Comparison of ENCODE assay signal across 8 mouse cellular contexts in genomic region chr14:52020486-52021137, GRCm38 (mm10). TPM values are rescaled to one million over a fixed set of nuclear protein-coding genes. Genes with fewer than 3 reads are reported as not detected.
DNase-seq lines count a peak whose midpoint lies in the region; ATAC-seq and TF ChIP-seq lines count a peak whose summit lies in the region.

Gene Zfp219 (minus strand): TSS chr14:52020733.

- H3K27ac ChIP-seq in embryonic fibroblast, embryonic 13.5 days (ENCODE audit: insufficient read depth, low read length) = peak within 1 kb of the TSS; percentile 96
- H3K27ac ChIP-seq in heart, embryonic 10.5 days = peak within 1 kb of the TSS; percentile 100
- peak within 1 kb of the TSS; percentile 99 for H3K27ac ChIP-seq in kidney, embryonic 14.5 days (ENCODE audit: low read depth, low read length)
- H3K27ac ChIP-seq in limb, embryonic 15.5 days = peak within 1 kb of the TSS; percentile 99
- peak within 1 kb of the TSS; percentile 99 for H3K27ac ChIP-seq in midbrain, embryonic 16.5 days (ENCODE audit: low read length)
- peak within 1 kb of the TSS; percentile 98 for H3K27ac ChIP-seq in stomach, embryonic 15.5 days

- H3K9me3 ChIP-seq in heart, embryonic 10.5 days = no peaks in the 10 kb centered on the region
- no peaks in the 10 kb centered on the region for H3K9me3 ChIP-seq in kidney, embryonic 14.5 days (ENCODE audit: control insufficient read depth, low read length)
- H3K9me3 ChIP-seq in limb, embryonic 15.5 days = no peaks in the 10 kb centered on the region
- no peaks in the 10 kb centered on the region for H3K9me3 ChIP-seq in midbrain, embryonic 16.5 days (replicated peaks; ENCODE audit: control insufficient read depth, low read length, poor library complexity, severe bottlenecking)
- no peaks in the 10 kb centered on the region for H3K9me3 ChIP-seq in stomach, embryonic 15.5 days

- TF ChIP-seq CTCF in embryonic fibroblast, embryonic 13.5 days (IDR thresholded peaks at IDR 0.05; ENCODE audit: borderline replicate concordance, insufficient read depth, low read length) = peak; percentile 57; the same call in 1 of the 2 replicates

- DNase-seq in CD4-positive, CD25-positive, alpha-beta regulatory T cell, adult 2 months (ENCODE audit: low read depth, low spot score) = peak; percentile 79
- peak; percentile 33 to 58 for DNase-seq in adrenal gland, postnatal 4 days (ENCODE audit: low spot score in 2 of 2)
- peak; percentile 96 for DNase-seq in heart, embryonic 10.5 days (ENCODE audit: low spot score)

- H3K27me3 ChIP-seq in heart, embryonic 10.5 days (ENCODE audit: insufficient read depth, poor library complexity, severe bottlenecking) = no peaks in the 10 kb centered on the region
- H3K27me3 ChIP-seq in kidney, embryonic 14.5 days (ENCODE audit: control insufficient read depth, insufficient read depth, low read length) = no peaks in the 10 kb centered on the region
- H3K27me3 ChIP-seq in limb, embryonic 15.5 days = no peaks in the 10 kb centered on the region
- H3K27me3 ChIP-seq in midbrain, embryonic 16.5 days (ENCODE audit: control insufficient read depth, insufficient read depth, low read depth, low read length) = no peaks in the 10 kb centered on the region
- H3K27me3 ChIP-seq in stomach, embryonic 15.5 days (replicated peaks) = no peaks in the 10 kb centered on the region

- H3K9ac ChIP-seq in kidney, embryonic 14.5 days (ENCODE audit: low read depth, low read length) = peak within 1 kb of the TSS; percentile 92
- H3K9ac ChIP-seq in limb, embryonic 15.5 days = peak within 1 kb of the TSS; percentile 81
- peak within 1 kb of the TSS; percentile 87 for H3K9ac ChIP-seq in midbrain, embryonic 16.5 days (ENCODE audit: low read depth, low read length)
- H3K9ac ChIP-seq in stomach, embryonic 15.5 days = peak within 1 kb of the TSS; percentile 72

- 12% methylated on average over 15 of the region's 15 CpGs for WGBS in heart, embryonic 10.5 days
- 4% methylated on average over 15 of the region's 15 CpGs for WGBS in kidney, embryonic 14.5 days
- WGBS in limb, embryonic 15.5 days = 4% methylated on average over 15 of the region's 15 CpGs
- WGBS in midbrain, embryonic 16.5 days = 5% methylated on average over 15 of the region's 15 CpGs
- WGBS in stomach, embryonic 15.5 days = 7% methylated on average over 15 of the region's 15 CpGs

- peak; percentile 93 for TF ChIP-seq POLR2A in embryonic fibroblast, embryonic 13.5 days (IDR thresholded peaks at IDR 0.05; ENCODE audit: low read depth, low read length)

- H3K4me3 ChIP-seq in embryonic fibroblast, embryonic 13.5 days (ENCODE audit: insufficient read depth, low read length) = peak within 1 kb of the TSS; percentile 79
- peak within 1 kb of the TSS; percentile 74 for H3K4me3 ChIP-seq in heart, embryonic 10.5 days
- peak within 1 kb of the TSS; percentile 59 for H3K4me3 ChIP-seq in kidney, embryonic 14.5 days (ENCODE audit: low read length)
- peak within 1 kb of the TSS; percentile 66 for H3K4me3 ChIP-seq in limb, embryonic 15.5 days
- peak within 1 kb of the TSS; percentile 59 for H3K4me3 ChIP-seq in midbrain, embryonic 16.5 days (ENCODE audit: low read depth, low read length)
- peak within 1 kb of the TSS; percentile 58 for H3K4me3 ChIP-seq in stomach, embryonic 15.5 days (replicated peaks)

- no peaks in the 10 kb centered on the region for H3K36me3 ChIP-seq in heart, embryonic 10.5 days
- H3K36me3 ChIP-seq in kidney, embryonic 14.5 days (ENCODE audit: control insufficient read depth, insufficient read depth, low read length) = no peaks in the 10 kb centered on the region
- H3K36me3 ChIP-seq in limb, embryonic 15.5 days = no peaks in the 10 kb centered on the region
- no peaks in the 10 kb centered on the region for H3K36me3 ChIP-seq in midbrain, embryonic 16.5 days (ENCODE audit: control insufficient read depth, insufficient read depth, low read length)
- no peaks in the 10 kb centered on the region for H3K36me3 ChIP-seq in stomach, embryonic 15.5 days

- peak; percentile 58 for ATAC-seq in kidney, embryonic 14.5 days (ENCODE audit: low FRiP score, low TSS enrichment)
- peak; percentile 46; the same call in 1 of the 2 replicates for ATAC-seq in limb, embryonic 15.5 days (ENCODE audit: insufficient number of reproducible peaks, low FRiP score, low TSS enrichment, low read depth)
- ATAC-seq in midbrain, embryonic 16.5 days = peak; percentile 73
- ATAC-seq in stomach, embryonic 15.5 days (ENCODE audit: insufficient read depth, low FRiP score, low read depth) = peak; percentile 67

- peaks cover 15% of the 10 kb centered on the region for H3K4me1 ChIP-seq in embryonic fibroblast, embryonic 13.5 days (ENCODE audit: control insufficient read depth, insufficient read depth, low read length)
- H3K4me1 ChIP-seq in heart, embryonic 10.5 days = peaks cover 57% of the 10 kb centered on the region
- peaks cover 44% of the 10 kb centered on the region for H3K4me1 ChIP-seq in kidney, embryonic 14.5 days (ENCODE audit: control insufficient read depth, insufficient read depth, low read length)
- peaks cover 47% of the 10 kb centered on the region for H3K4me1 ChIP-seq in limb, embryonic 15.5 days
- H3K4me1 ChIP-seq in midbrain, embryonic 16.5 days (ENCODE audit: control insufficient read depth, insufficient read depth, low read length) = peaks cover 37% of the 10 kb centered on the region
- H3K4me1 ChIP-seq in stomach, embryonic 15.5 days = peaks cover 22% of the 10 kb centered on the region

- peak within 1 kb of the TSS; percentile 59 for H3K4me2 ChIP-seq in kidney, embryonic 14.5 days (replicated peaks; ENCODE audit: low read depth, low read length)
- H3K4me2 ChIP-seq in limb, embryonic 15.5 days = peak within 1 kb of the TSS; percentile 55
- peak within 1 kb of the TSS; percentile 70 for H3K4me2 ChIP-seq in midbrain, embryonic 16.5 days (ENCODE audit: low read length)
- H3K4me2 ChIP-seq in stomach, embryonic 15.5 days = peak within 1 kb of the TSS; percentile 64

RNA-seq across cellular contexts. Expression of gene Zfp219, which starts in this region (rescaled TPM):
- 10 to 100 TPM; 84.4 to 84.6 TPM for total RNA-seq in adrenal gland, postnatal 4 days (2021)
- polyA plus RNA-seq in embryonic fibroblast, embryonic 13.5 days (2011; ENCODE audit: insufficient read length, low read depth, missing spikeins) = 27.5 and 33.1 TPM in 2 replicates
- polyA plus RNA-seq in heart, embryonic 10.5 days (2016; fragmentation: Nextera tagmentation; extraction: Ambion mirVana) = 21.5 and 31.1 TPM in 2 replicates
- 44.5 and 45.5 TPM in 2 replicates for polyA plus RNA-seq in kidney, embryonic 14.5 days (2014; fragmentation: Nextera tagmentation; extraction: Ambion mirVana)
- 26.7 and 27.5 TPM in 2 replicates for polyA plus RNA-seq in limb, embryonic 15.5 days (2015; fragmentation: Nextera tagmentation; extraction: Ambion mirVana)
- 30.3 and 33.6 TPM in 2 replicates for polyA plus RNA-seq in midbrain, embryonic 16.5 days (2015; fragmentation: Nextera tagmentation; extraction: Ambion mirVana)
- 30.8 and 32.9 TPM in 2 replicates for polyA plus RNA-seq in stomach, embryonic 15.5 days (2015; fragmentation: Nextera tagmentation; extraction: Ambion mirVana)

Comparison
In these comparisons a context has a peak if more than half of its experiments do, and no peak if none do; other contexts are left out.
1. Peak in every context shown above with its lines: DNase-seq, ATAC-seq, H3K4me3 ChIP-seq and H3K27ac ChIP-seq.
2. DNase-seq: peak in every context shown above with its lines; median percentile 96 in heart, embryonic 10.5 days; 79 in CD4-positive, CD25-positive, alpha-beta regulatory T cell, adult 2 months; 46 in adrenal gland, postnatal 4 days.